In the genomic region with DNA sequence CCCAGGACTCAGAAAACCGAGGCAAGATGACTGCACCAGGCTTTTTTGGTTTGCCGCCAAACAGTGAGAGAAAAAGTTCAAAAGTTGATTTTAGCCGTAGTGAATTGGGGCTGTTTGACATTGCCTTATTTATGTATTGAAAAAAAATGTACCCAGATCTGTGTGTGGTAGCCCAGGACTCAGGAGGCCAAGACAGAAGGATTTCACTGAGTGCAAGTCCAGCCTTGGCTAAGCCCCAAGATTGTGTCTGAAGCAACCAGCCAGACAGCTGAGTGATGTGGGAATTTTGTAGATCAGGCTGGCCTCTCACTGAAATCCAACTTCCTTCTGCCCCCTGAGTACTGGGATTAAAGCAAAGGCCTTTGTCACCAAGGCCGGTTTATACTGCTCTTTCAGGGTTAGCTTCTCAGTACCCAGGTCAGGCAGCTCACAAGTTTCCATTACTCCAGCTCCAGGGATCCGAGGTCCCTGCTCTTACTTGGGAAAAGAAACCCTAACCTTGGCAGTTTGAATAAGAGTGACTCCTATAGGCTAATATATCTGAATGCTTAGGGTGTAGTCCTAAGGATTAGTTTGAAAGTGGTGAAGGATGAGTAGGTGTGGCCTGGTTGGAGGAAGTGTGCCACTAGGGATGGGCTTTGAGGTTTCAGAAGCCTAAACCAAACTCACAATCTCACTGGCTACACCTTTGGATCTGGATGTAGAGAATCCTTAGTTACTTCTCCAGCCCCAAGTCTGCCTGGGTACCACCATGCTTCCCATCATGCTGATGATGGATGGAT, we compare ENCODE assay signal across 8 mouse cellular contexts. TPM values are rescaled to one million over a fixed set of nuclear protein-coding genes. Genes with fewer than 3 reads are reported as not detected.
DNase-seq lines count a peak whose midpoint lies in the region; ATAC-seq and TF ChIP-seq lines count a peak whose summit lies in the region.

No protein-coding gene starts in this region.

- no peaks in the 10 kb centered on the region for H3K4me1 ChIP-seq in cerebellum, adult 2 months (ENCODE audit: control insufficient read depth, insufficient read depth, low read length)
- peaks cover 27% of the 10 kb centered on the region for H3K4me1 ChIP-seq in E14TG2a.4 (replicated peaks; ENCODE audit: low read depth, low read length)
- 0 out of 2 replicates have a peak, but pooled peaks cover 7% of the 10 kb centered on the region for H3K4me1 ChIP-seq in kidney, postnatal 0 days (replicated peaks; ENCODE audit: insufficient read depth, low read length)
- H3K4me1 ChIP-seq in midbrain, postnatal 0 days (ENCODE audit: insufficient read depth, low read length): peaks cover 5% of the 10 kb centered on the region; the same call in 1 of the 2 replicates

- H3K27me3 ChIP-seq in cerebellum, adult 2 months (ENCODE audit: control insufficient read depth, insufficient read depth, low read length): no peaks in the 10 kb centered on the region
- H3K27me3 ChIP-seq in E14TG2a.4 (ENCODE audit: insufficient read depth, low read length): peaks cover 6% of the 10 kb centered on the region
- no peaks in the 10 kb centered on the region for H3K27me3 ChIP-seq in kidney, postnatal 0 days (ENCODE audit: insufficient read depth, low read length)
- no peaks in the 10 kb centered on the region for H3K27me3 ChIP-seq in midbrain, postnatal 0 days (ENCODE audit: insufficient read depth, low read length)

- peaks cover 43% of the 10 kb centered on the region for H3K36me3 ChIP-seq in E14TG2a.4 (ENCODE audit: insufficient read depth, low read length)
- H3K36me3 ChIP-seq in kidney, postnatal 0 days (ENCODE audit: insufficient read depth, low read length): peaks cover 13% of the 10 kb centered on the region; the same call in 1 of the 2 replicates
- peaks cover 13% of the 10 kb centered on the region for H3K36me3 ChIP-seq in midbrain, postnatal 0 days (ENCODE audit: insufficient read depth, low read length)

- no peaks in the 10 kb centered on the region for H3K9me3 ChIP-seq in E14TG2a.4 (ENCODE audit: low read length)
- H3K9me3 ChIP-seq in kidney, postnatal 0 days (replicated peaks; ENCODE audit: low read length): no peaks in the 10 kb centered on the region
- H3K9me3 ChIP-seq in midbrain, postnatal 0 days (ENCODE audit: low read length): no peaks in the 10 kb centered on the region

- 52% methylated on average over 5 of the region's 5 CpGs for WGBS in cerebellum, adult 2 months
- WGBS in kidney, postnatal 0 days: 34% methylated on average over 5 of the region's 5 CpGs
- 31% methylated on average over 5 of the region's 5 CpGs for WGBS in midbrain, postnatal 0 days

- no peak overlapping the region for H3K27ac ChIP-seq in cerebellum, adult 2 months (ENCODE audit: insufficient read depth, low read length)
- no peak overlapping the region for H3K27ac ChIP-seq in kidney, postnatal 0 days
- no peak overlapping the region for H3K27ac ChIP-seq in midbrain, postnatal 0 days (ENCODE audit: low read depth, low read length)

- TF ChIP-seq POLR2A in cerebellum, adult 2 months (IDR thresholded peaks at IDR 0.05; ENCODE audit: borderline replicate concordance, insufficient read depth, low read length): no peak

- ATAC-seq in kidney, postnatal 0 days (replicated peaks; ENCODE audit: low FRiP score, low read depth): no peak
- no peak for ATAC-seq in midbrain, postnatal 0 days (ENCODE audit: low FRiP score)
- ATAC-seq in inflammation-experienced regulatory T-cells, adult 6 months: no peak

- no peak for TF ChIP-seq CTCF in cerebellum, adult 2 months (IDR thresholded peaks at IDR 0.05; ENCODE audit: borderline replicate concordance, insufficient read depth, low read depth, low read length)
- no peak for TF ChIP-seq CTCF in E14TG2a.4 (conservative IDR thresholded peaks at IDR 0.05; ENCODE audit: low read length)
- TF ChIP-seq CTCF in kidney, postnatal 0 days (IDR thresholded peaks at IDR 0.05; ENCODE audit: low read depth): no peak
- TF ChIP-seq CTCF in midbrain, postnatal 0 days (IDR thresholded peaks at IDR 0.05): no peak

- H3K4me3 ChIP-seq in cerebellum, adult 2 months (replicated peaks; ENCODE audit: insufficient read depth, low read depth, low read length): no peak overlapping the region
- peak overlapping the region; percentile 86 for H3K4me3 ChIP-seq in E14TG2a.4 (replicated peaks; ENCODE audit: low read length)
- H3K4me3 ChIP-seq in kidney, postnatal 0 days (replicated peaks; ENCODE audit: low read depth, low read length): peak overlapping the region; percentile 76
- H3K4me3 ChIP-seq in midbrain, postnatal 0 days (ENCODE audit: low read depth, low read length): peak overlapping the region; percentile 69

- DNase-seq in cerebellum, adult 2 months: peak; percentile 25 to 27
- DNase-seq in cerebellum, adult 9-10 months: no peak
- peak; percentile 38 for DNase-seq in fibroblast of lung, adult 2 months (ENCODE audit: low read depth)
- no peak for DNase-seq in kidney, postnatal 0 days (ENCODE audit: low spot score)
- peak; percentile 17 for DNase-seq in midbrain, postnatal 0 days (ENCODE audit: low spot score)
- no peak for DNase-seq in layer of hippocampus, adult 18-20 months (ENCODE audit: low spot score in 2 of 2)

- peak overlapping the region; percentile 88 for H3K4me2 ChIP-seq in kidney, postnatal 0 days (ENCODE audit: low read length)
- H3K4me2 ChIP-seq in midbrain, postnatal 0 days (ENCODE audit: low read depth, low read length, poor library complexity, severe bottlenecking): peak overlapping the region; percentile 75

- H3K9ac ChIP-seq in kidney, postnatal 0 days (ENCODE audit: low read depth, low read length): peak overlapping the region; percentile 74
- peak overlapping the region; percentile 86; the same call in 1 of the 2 replicates for H3K9ac ChIP-seq in midbrain, postnatal 0 days (replicated peaks; ENCODE audit: low read length, poor library complexity, severe bottlenecking)

RNA-seq across cellular contexts. Expression of gene Vhl, which starts 1.4 kb away (rescaled TPM):
- polyA plus RNA-seq in cerebellum, adult 2 months (2012; rRNA removed): 43.9 and 50.1 TPM in 2 replicates
- polyA plus RNA-seq in kidney, postnatal 0 days (2015; fragmentation: Nextera tagmentation; extraction: Ambion mirVana): 33.5 and 36.9 TPM in 2 replicates
- 83.1 and 86.1 TPM in 2 replicates for total RNA-seq in midbrain, postnatal 0 days (2014; rRNA removed)
- 64.9 and 70.4 TPM in 2 replicates for polyA plus RNA-seq in midbrain, postnatal 0 days (2015; fragmentation: Nextera tagmentation; extraction: Ambion mirVana)
- polyA plus RNA-seq in inflammation-experienced regulatory T-cells, adult 6 months (2017; shearing (Covaris generic)): 10 to 100 TPM in 2 of 3 experiments, 1 to 10 TPM in 1; 9.9 to 12.3 (median 12.0) TPM
- total RNA-seq in layer of hippocampus, adult 18-20 months (2021): 10 to 100 TPM; 44.3 to 48.5 TPM

RNA-seq across cellular contexts. Expression of gene Irak2, which starts 13.1 kb away (rescaled TPM):
- 15.5 and 19.5 TPM in 2 replicates for polyA plus RNA-seq in cerebellum, adult 2 months (2012; rRNA removed)
- polyA plus RNA-seq in kidney, postnatal 0 days (2015; fragmentation: Nextera tagmentation; extraction: Ambion mirVana): 5.3 and 6.7 TPM in 2 replicates
- 5.2 and 7.6 TPM in 2 replicates for total RNA-seq in midbrain, postnatal 0 days (2014; rRNA removed)
- polyA plus RNA-seq in midbrain, postnatal 0 days (2015; fragmentation: Nextera tagmentation; extraction: Ambion mirVana): 2.5 and 2.7 TPM in 2 replicates
- polyA plus RNA-seq in inflammation-experienced regulatory T-cells, adult 6 months (2017; shearing (Covaris generic)): 10 to 100 TPM; 18.1 to 35.7 (median 21.5) TPM
- total RNA-seq in layer of hippocampus, adult 18-20 months (2021): 10 to 100 TPM; 21.1 to 27.2 TPM

RNA-seq across cellular contexts. Expression of gene Brk1, which starts 20.6 kb away (rescaled TPM):
- 224 and 238 TPM in 2 replicates for polyA plus RNA-seq in cerebellum, adult 2 months (2012; rRNA removed)
- polyA plus RNA-seq in kidney, postnatal 0 days (2015; fragmentation: Nextera tagmentation; extraction: Ambion mirVana): 236 and 242 TPM in 2 replicates
- 210 and 215 TPM in 2 replicates for total RNA-seq in midbrain, postnatal 0 days (2014; rRNA removed)
- 284 and 289 TPM in 2 replicates for polyA plus RNA-seq in midbrain, postnatal 0 days (2015; fragmentation: Nextera tagmentation; extraction: Ambion mirVana)
- polyA plus RNA-seq in inflammation-experienced regulatory T-cells, adult 6 months (2017; shearing (Covaris generic)): 100 to 1,000 TPM; 274 to 315 (median 285) TPM
- 100 to 1,000 TPM; 221 to 222 TPM for total RNA-seq in layer of hippocampus, adult 18-20 months (2021)

RNA-seq across cellular contexts. Expression of gene Fancd2os, which starts 24.7 kb away (rescaled TPM):
- not detected in 2 replicates for polyA plus RNA-seq in cerebellum, adult 2 months (2012; rRNA removed)
- polyA plus RNA-seq in kidney, postnatal 0 days (2015; fragmentation: Nextera tagmentation; extraction: Ambion mirVana): 1.6 TPM in 2 replicates
- 0.47 TPM in 1 of 2 replicates, not detected in the other for total RNA-seq in midbrain, postnatal 0 days (2014; rRNA removed)
- polyA plus RNA-seq in midbrain, postnatal 0 days (2015; fragmentation: Nextera tagmentation; extraction: Ambion mirVana): 0.11 and 0.18 TPM in 2 replicates
- not detected for polyA plus RNA-seq in inflammation-experienced regulatory T-cells, adult 6 months (2017; shearing (Covaris generic))
- total RNA-seq in layer of hippocampus, adult 18-20 months (2021): under 1 TPM; 0.27 to 0.41 TPM

Comparison
In these comparisons a context has a peak if more than half of its experiments do, and no peak if none do; other contexts are left out.
1. DNase-seq: peak in cerebellum, adult 2 months (2 of 2), fibroblast of lung, adult 2 months (single experiment) and midbrain, postnatal 0 days (single experiment); none in cerebellum, adult 9-10 months (single experiment), kidney, postnatal 0 days (single experiment) and layer of hippocampus, adult 18-20 months (0 of 2).